Mouse (Mus musculus): ENCODE measurements around the gene Dlg1. TPM values are rescaled to one million over a fixed set of nuclear protein-coding genes. Genes with fewer than 3 reads are reported as not detected.

The Dlg1 gene
- polyA plus RNA-seq, 1 experiment from 2014 or later, result 12.7 TPM

- H3K4me3 ChIP-seq (ENCODE audit: low read depth, low read length), result no peak overlapping the region
- H3K4me2 ChIP-seq (replicated peaks; ENCODE audit: low read depth, low read length), result no peak overlapping the region
- 0 out of 2 replicates have a peak, but pooled peaks cover 3% of the 10 kb centered on the region for H3K9me3 ChIP-seq (ENCODE audit: low read length)
- H3K27ac ChIP-seq (ENCODE audit: low read length), result no peak overlapping the region
- no peak overlapping the region for H3K9ac ChIP-seq (replicated peaks; ENCODE audit: low read depth)
- no peak for DNase-seq (ENCODE audit: low spot score)
- H3K27me3 ChIP-seq (replicated peaks; ENCODE audit: insufficient read depth, low read length), result no peaks in the 10 kb centered on the region
- H3K4me1 ChIP-seq (ENCODE audit: insufficient read depth, low read depth, low read length), result no peaks in the 10 kb centered on the region
- WGBS, result 77% methylated on average over 3 of the region's 3 CpGs
- TF ChIP-seq EP300 (IDR thresholded peaks at IDR 0.05), result no peak
- TF ChIP-seq CTCF (IDR thresholded peaks at IDR 0.05), result no peak
- ATAC-seq, result no peak
- peaks cover 13% of the 10 kb centered on the region; the same call in 1 of the 2 replicates for H3K36me3 ChIP-seq (ENCODE audit: insufficient read depth, low read length)
Observed at GRCm38 (mm10) chr16:31865242-31865641, 202.0 kb downstream of the Dlg1 start.

DNA sequence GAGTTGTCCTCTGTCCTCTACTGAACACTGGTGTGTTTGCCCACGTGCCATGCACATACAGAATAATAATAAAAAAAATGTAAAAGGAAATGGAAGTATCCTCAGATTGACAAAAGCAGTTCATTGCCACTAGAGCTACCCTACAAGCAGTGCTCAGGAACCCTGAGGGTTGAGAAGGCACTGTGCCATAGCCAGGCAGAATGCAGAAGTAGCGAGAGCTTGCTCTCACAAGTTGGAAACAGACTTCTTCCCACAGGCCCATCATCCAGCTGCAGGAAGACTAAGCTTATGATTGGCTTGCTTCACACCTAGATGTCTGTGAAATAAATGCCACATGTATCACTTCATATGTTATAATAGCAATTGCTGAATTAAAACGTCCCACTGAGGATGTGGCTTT is 203.7 kb downstream of the Dlg1 start:
- no peaks in the 10 kb centered on the region for H3K9me3 ChIP-seq (ENCODE audit: low read length)
- H3K9ac ChIP-seq (replicated peaks; ENCODE audit: low read depth), result no peak overlapping the region
- no peak overlapping the region for H3K4me2 ChIP-seq (replicated peaks; ENCODE audit: low read depth, low read length)
- TF ChIP-seq EP300 (IDR thresholded peaks at IDR 0.05), result no peak
- no peak for TF ChIP-seq CTCF (IDR thresholded peaks at IDR 0.05)
- peaks cover 4% of the 10 kb centered on the region; the same call in 1 of the 2 replicates for H3K36me3 ChIP-seq (ENCODE audit: insufficient read depth, low read length)
- no peak overlapping the region for H3K27ac ChIP-seq (ENCODE audit: low read length)
- H3K4me3 ChIP-seq (ENCODE audit: low read depth, low read length), result no peak overlapping the region
- DNase-seq (ENCODE audit: low spot score), result no peak
- H3K27me3 ChIP-seq (replicated peaks; ENCODE audit: insufficient read depth, low read length), result no peaks in the 10 kb centered on the region
- no peak for ATAC-seq
- H3K4me1 ChIP-seq (ENCODE audit: insufficient read depth, low read depth, low read length), result no peaks in the 10 kb centered on the region
- WGBS, result 77% methylated on average over 3 of the region's 3 CpGs

- Histone ChIP-seq H3K9ac (replicated peaks; ENCODE audit: low read depth) (no peak overlapping the region), H3K27ac (ENCODE audit: low read length) (no peak overlapping the region), H3K4me2 (replicated peaks; ENCODE audit: low read depth, low read length) (no peak overlapping the region), H3K4me3 (ENCODE audit: low read depth, low read length) (no peak overlapping the region), H3K27me3 (replicated peaks; ENCODE audit: insufficient read depth, low read length) (no peaks in the 10 kb centered on the region), H3K36me3 (ENCODE audit: insufficient read depth, low read length) (peaks cover 4% of the 10 kb centered on the region; the same call in 1 of the 2 replicates), H3K4me1 (ENCODE audit: insufficient read depth, low read depth, low read length) (no peaks in the 10 kb centered on the region), H3K9me3 (ENCODE audit: low read length) (no peaks in the 10 kb centered on the region)
- TF ChIP-seq EP300 (IDR thresholded peaks at IDR 0.05), result no peak
- TF ChIP-seq CTCF (IDR thresholded peaks at IDR 0.05), result no peak
- ATAC-seq (no peak), DNase-seq (ENCODE audit: low spot score) (no peak)
- 78% methylated on average over 4 of the region's 4 CpGs for WGBS
Observed at GRCm38 (mm10) chr16:31867736-31868135, 204.5 kb downstream of the Dlg1 start.

DNA sequence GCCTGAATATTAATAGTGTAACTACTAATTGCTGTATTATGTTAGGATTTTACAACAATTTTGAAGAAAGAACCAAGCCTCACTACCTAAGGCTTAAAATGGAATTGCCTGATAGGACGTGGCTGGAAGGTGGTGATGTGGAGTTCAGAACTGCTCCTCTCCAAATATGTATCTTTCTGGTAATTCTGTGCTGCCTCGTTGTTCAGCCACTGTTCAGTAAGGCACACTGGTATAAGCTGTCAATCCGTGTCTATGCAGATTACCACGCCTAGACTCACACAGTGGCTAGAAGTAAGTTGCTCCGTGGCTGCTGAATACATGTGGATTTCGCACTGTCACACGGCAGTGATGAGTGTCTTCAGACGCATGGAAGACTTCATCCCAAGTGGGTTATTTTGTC is 210.5 kb downstream of the Dlg1 start:
- Histone ChIP-seq H3K4me2 (replicated peaks; ENCODE audit: low read depth, low read length) (no peak overlapping the region), H3K4me1 (ENCODE audit: insufficient read depth, low read depth, low read length) (no peaks in the 10 kb centered on the region), H3K4me3 (ENCODE audit: low read depth, low read length) (no peak overlapping the region), H3K9ac (replicated peaks; ENCODE audit: low read depth) (no peak overlapping the region), H3K36me3 (ENCODE audit: insufficient read depth, low read length) (no peaks in the 10 kb centered on the region), H3K27me3 (replicated peaks; ENCODE audit: insufficient read depth, low read length) (no peaks in the 10 kb centered on the region), H3K27ac (ENCODE audit: low read length) (no peak overlapping the region), H3K9me3 (ENCODE audit: low read length) (no peaks in the 10 kb centered on the region)
- DNase-seq (ENCODE audit: low spot score), result no peak
- ATAC-seq, result no peak
- TF ChIP-seq CTCF (IDR thresholded peaks at IDR 0.05) (no peak), EP300 (IDR thresholded peaks at IDR 0.05) (no peak)
- WGBS, result 86% methylated on average over 8 of the region's 8 CpGs

GRCm38 (mm10) chr16:31875391-31875790 is 212.1 kb downstream of the Dlg1 start:
- Histone ChIP-seq H3K4me1 (ENCODE audit: insufficient read depth, low read depth, low read length) (no peaks in the 10 kb centered on the region), H3K4me3 (ENCODE audit: low read depth, low read length) (no peak overlapping the region), H3K36me3 (ENCODE audit: insufficient read depth, low read length) (no peaks in the 10 kb centered on the region), H3K27ac (ENCODE audit: low read length) (no peak overlapping the region), H3K9ac (replicated peaks; ENCODE audit: low read depth) (no peak overlapping the region), H3K9me3 (ENCODE audit: low read length) (no peaks in the 10 kb centered on the region), H3K27me3 (replicated peaks; ENCODE audit: insufficient read depth, low read length) (no peaks in the 10 kb centered on the region), H3K4me2 (replicated peaks; ENCODE audit: low read depth, low read length) (no peak overlapping the region)
- WGBS, result 74% methylated on average over 4 of the region's 4 CpGs
- DNase-seq (ENCODE audit: low spot score), result no peak
- no peak for ATAC-seq
- TF ChIP-seq EP300 (IDR thresholded peaks at IDR 0.05) (no peak), CTCF (IDR thresholded peaks at IDR 0.05) (no peak)

GRCm38 (mm10) chr16:31876386-31876785 is 213.1 kb downstream of the Dlg1 start:
- Histone ChIP-seq H3K36me3 (ENCODE audit: insufficient read depth, low read length) (no peaks in the 10 kb centered on the region), H3K27ac (ENCODE audit: low read length) (no peak overlapping the region), H3K4me3 (ENCODE audit: low read depth, low read length) (no peak overlapping the region), H3K4me1 (ENCODE audit: insufficient read depth, low read depth, low read length) (no peaks in the 10 kb centered on the region), H3K9me3 (ENCODE audit: low read length) (no peaks in the 10 kb centered on the region), H3K4me2 (replicated peaks; ENCODE audit: low read depth, low read length) (no peak overlapping the region), H3K27me3 (replicated peaks; ENCODE audit: insufficient read depth, low read length) (no peaks in the 10 kb centered on the region), H3K9ac (replicated peaks; ENCODE audit: low read depth) (no peak overlapping the region)
- no peak for TF ChIP-seq CTCF (IDR thresholded peaks at IDR 0.05)
- TF ChIP-seq EP300 (IDR thresholded peaks at IDR 0.05), result no peak
- WGBS, result 78% methylated on average over 10 of the region's 10 CpGs
- ATAC-seq (no peak), DNase-seq (ENCODE audit: low spot score) (no peak)

DNA sequence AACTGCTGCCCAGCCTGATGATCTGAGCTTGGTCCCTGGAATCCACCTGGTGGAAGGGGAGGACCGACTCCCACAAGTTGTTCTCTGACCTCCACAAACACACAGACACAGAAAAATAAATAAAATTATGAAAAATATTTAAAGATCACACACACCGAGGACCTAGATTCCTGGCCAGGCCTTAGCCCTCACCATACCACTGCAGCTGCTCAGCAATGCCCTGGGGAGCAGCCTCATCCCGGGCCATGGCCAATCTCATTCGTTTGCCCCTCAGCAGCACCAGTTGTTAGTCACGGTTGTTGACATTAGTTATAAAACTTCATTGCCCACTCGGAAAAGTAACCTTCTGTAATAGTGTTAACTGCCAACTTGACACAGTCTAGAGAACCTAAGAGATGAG is 214.8 kb downstream of the Dlg1 start:
- no peaks in the 10 kb centered on the region for H3K4me1 ChIP-seq (ENCODE audit: insufficient read depth, low read depth, low read length)
- no peak overlapping the region for H3K27ac ChIP-seq (ENCODE audit: low read length)
- no peaks in the 10 kb centered on the region for H3K9me3 ChIP-seq (ENCODE audit: low read length)
- TF ChIP-seq CTCF (IDR thresholded peaks at IDR 0.05) (no peak), EP300 (IDR thresholded peaks at IDR 0.05) (no peak)
- no peak overlapping the region for H3K4me3 ChIP-seq (ENCODE audit: low read depth, low read length)
- 70% methylated on average over 6 of the region's 6 CpGs for WGBS
- no peak for ATAC-seq
- H3K27me3 ChIP-seq (replicated peaks; ENCODE audit: insufficient read depth, low read length), result no peaks in the 10 kb centered on the region
- H3K9ac ChIP-seq (replicated peaks; ENCODE audit: low read depth), result no peak overlapping the region
- H3K4me2 ChIP-seq (replicated peaks; ENCODE audit: low read depth, low read length), result no peak overlapping the region
- H3K36me3 ChIP-seq (ENCODE audit: insufficient read depth, low read length), result no peaks in the 10 kb centered on the region
- DNase-seq (ENCODE audit: low spot score), result no peak
